Mouse (Mus musculus) left cerebral cortex, postnatal 25 days (tissue): ENCODE measurements around the gene Cbln3. TPM values are rescaled to one million over a fixed set of nuclear protein-coding genes. Genes with fewer than 3 reads are reported as not detected.

Experiments used
- DNase-seq, 2 experiments: peaks; one replicate each; pipeline ENCODE4 v3.0.0; 2022; ENCODE audit warnings: low spot score in 2 of 2, mixed read lengths in 1 of 2
- intact Hi-C: fragments of 180-260 bp; cut with DNase I; formaldehyde crosslinking; loops from one replicate; pipeline ENCODE4 v1.15.1; 2025
- total RNA-seq, 2 experiments: library from RNA; stranded (reverse); gene quantifications; 2 replicates each; pipeline ENCODE4 v1.2.3; 2021

Cbln3 gene
- total RNA-seq, 2 experiments from 2014 or later: 0.14 to 0.25 TPM

DNA sequence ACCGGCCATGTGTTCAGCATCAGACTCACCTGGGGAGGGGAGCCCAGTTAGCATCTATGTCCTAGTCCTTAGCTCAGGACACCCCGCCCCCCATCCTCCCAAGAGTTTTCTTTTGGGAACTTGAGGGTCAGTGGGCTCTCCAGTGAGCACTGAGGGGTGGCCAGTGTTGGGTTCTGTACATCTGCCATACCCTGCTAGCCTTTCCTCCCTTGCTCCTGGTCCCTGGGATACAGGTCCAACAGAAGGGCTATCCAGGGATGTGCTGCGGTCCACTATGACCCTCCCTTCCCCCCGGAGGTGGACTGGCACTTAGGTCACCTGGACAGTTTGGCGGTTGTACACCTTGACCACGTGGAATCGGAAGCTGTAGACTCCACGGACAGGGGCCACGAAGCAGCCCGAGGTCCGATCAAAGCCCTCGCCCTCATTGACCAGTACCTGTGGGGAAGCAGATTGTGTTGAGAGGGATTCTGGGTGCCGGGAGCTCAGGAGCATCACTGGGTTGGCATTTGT, 987 bp downstream of the Cbln3 start:
- intact Hi-C loops: no loop called here
- no peak for DNase-seq

DNA sequence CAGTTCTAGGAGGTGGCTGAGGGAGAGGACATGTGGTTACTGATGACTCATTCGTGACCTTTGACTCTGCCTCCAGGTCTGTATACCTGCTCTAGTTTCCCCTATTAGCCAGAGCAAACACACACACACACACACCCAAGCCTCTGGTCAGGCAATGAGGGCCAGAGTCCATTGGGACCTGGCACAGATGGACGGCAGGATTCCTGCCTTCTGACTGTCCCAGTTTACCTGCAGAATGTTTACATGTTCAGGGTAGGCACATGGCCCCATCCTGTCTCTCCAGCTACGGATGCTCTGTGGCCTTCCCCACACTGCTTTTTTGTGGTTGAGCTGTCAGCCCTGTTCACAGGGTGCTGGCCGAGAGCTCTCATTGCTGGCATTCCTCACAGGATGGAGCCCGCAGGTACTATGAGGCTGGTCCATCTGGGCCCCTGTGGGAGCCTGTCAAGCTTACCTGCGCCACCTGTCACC, 2.0 kb downstream of the Cbln3 start:
- intact Hi-C loops: no loop called here
- DNase-seq: no peak

DNA sequence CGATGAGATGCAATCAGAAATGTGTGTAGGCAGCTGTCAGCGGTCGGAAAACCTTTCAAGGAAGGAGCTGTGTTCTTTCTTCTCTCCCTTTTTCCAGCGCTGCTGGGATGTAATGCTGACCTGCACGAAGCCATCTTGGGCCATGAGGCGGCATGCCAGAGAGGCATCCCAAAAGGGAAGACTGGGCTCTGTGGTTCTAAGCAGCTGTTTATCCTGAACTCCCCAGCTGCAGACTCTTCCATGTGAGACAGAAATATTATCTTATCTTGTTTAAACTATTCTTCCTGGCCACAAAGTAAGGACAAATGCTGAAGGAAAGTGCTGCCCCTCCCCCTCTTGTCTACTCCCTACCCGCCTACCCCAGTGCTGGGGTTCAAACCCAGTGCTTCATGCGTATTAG, 3.2 kb downstream of the Cbln3 start:
- no peak for DNase-seq
- intact Hi-C loops: no loop called here

DNA sequence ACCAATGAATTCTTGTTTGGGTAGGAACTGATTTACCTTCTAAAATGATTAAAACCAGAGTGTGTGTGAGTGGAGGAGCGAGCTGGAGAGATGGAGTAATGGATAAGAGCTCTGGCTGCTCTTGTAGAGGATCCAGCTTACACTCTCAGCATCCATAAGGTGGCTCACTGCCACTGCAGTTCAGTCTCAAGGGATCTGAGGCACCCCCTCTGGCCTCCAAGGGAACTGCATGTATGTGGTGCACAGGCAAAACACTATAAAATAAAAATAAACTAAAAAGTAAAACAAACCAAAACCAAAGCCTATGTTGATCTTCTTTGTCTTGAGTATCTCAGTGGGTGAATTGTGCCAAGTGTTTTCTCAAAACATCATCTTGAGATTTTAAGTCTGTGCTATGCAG, 4.6 kb downstream of the Cbln3 start:
- DNase-seq: peak; percentile 70 to 88
- intact Hi-C loops: no loop called here

DNA sequence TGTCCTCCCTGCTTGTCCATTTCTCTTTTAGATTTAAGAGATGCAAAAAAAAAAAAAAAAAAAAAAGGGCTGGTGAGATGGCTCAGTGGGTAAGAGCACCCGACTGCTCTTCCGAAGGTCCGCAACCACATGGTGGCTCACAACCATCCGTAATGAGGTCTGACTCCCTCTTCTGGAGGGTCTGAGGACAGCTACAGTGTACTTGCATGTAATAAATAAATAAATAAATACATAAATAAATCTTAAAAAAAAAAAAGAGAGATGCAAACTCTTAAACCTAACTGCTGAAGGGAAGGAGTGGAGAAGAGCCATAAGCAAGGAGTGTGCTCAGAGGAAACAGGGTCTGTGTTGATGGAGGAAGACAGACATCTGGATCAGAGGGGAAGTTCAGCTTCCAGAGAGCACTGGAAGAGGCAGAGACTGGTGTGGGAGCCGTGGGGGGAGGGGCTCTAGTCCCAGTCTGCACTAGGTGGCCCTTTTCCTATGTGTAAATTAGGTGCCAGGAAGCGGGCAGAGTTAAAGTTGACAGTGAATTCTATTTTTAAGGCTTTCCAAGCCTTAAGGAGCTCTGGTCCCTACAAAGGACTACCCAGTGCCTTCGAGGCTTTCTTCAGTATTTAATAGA, 5.8 kb downstream of the Cbln3 start:
- intact Hi-C loops: no loop called here
- DNase-seq: no peak

DNA sequence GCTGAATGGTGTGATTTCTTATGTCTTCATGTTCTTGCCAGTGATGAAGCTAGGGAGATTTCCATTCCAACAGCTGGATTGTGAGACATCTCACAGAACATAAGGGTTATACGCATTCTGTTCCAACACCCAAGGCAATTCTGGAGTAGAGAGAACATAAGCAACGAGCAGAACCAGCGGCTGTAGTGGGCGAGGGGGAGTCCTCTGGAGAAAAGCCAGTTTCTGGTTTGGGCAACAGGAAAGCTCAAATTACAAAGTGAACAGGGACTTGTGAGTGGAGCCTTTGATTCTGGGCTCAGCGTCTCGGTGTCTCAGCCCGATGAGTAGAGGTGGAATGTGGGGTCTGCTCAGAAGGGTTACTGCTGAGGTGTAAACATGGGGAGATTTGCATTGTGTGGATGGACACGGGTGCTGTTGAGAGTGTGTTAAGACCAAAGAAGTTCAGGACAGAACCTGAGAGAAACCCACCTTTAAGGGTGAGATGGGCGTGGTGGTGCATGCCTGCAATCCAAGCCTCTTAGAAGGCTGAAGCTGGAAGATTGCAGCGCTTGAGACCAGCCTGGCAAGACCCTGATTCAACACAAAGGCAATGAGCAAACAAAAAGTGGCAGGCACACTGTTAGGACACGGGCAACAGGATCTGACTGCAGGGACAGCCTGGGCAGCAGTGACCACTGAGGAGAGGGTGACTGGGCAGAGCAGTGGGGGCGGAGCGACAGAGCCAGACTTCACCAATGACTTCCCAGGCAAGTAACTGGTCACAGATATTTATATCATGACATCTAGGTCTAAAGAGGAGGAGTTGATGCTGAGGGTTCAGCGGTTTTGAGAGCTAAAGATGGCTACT, 6.5 kb downstream of the Cbln3 start:
- DNase-seq: peak in 1 of 2 experiments; percentile 48
- intact Hi-C loops: no loop called here

DNA sequence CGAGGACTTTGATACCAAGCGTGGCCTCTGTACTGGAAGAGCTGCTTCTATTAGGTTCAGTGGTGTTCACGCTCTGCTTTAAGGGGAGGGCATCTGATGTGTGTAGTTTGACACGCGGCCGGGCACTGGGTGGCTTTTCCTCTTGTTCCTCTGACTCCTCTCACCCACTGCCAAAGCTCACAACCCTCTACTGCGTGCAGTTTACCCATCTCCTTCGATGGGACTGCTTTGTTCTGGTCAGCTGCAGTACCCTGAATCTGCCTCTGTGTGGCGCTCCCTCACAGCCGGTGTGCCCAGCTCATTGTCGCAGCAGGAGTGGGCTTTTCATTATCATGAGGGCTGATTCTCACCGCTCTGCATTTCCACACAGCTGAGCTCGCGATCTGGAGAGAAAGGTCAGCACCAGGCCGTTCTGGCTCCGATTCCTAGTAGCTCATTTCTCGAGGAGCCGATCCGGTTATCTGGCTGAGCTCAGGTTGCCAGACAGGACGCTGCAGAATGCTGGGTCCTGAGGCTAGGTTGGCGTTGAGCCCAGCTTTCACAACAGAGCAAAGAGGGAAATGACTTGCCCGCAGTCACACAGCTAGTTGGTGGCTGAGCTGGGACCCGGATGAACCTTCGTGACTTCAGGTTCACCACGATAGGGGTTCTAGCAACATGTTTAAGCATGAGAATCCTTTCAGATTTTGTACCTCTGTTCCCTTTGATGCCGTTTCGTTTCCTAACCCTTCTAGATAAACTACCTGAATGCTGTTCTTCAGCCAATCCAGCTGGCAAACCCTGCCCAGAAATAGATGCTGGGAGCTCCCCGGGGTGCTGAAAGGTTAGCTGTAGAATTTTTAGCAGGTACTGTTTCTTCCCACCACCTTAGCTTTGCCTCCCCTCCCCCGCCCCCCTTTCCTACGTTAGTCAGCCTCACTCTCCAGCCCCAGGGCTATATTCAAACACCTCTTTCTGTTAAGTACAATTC, 10.2 kb downstream of the Cbln3 start:
- peak; percentile 67 to 72 for DNase-seq
- intact Hi-C loops: loop anchor here (1.0 kb wide), 1 partner anchor 44 kb away; no protein-coding TSS in a partner anchor

DNA sequence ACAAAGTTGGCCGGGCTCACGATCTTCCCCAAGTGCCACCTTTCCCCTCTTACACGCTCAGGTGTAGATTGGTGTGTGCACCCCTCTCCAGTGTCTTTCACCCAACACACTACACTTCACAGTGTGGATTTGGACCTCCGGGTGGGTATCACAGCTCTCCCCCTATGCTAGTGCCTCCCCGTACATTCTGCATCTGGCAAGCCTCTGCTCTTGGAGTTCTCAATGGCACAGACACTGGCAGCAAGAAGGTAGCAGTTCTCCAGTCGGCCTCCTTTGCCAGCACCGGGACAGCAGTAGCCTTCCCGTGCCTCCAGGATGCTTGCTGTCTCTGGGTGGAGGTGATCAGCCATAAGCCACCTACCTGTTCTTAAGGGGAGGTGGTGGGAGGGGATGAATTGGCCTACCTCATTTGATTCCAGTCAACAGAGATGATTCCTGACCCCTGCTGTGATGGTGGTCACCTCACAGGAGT, 10.9 kb downstream of the Cbln3 start:
- intact Hi-C loops: no loop called here
- no peak for DNase-seq

DNA sequence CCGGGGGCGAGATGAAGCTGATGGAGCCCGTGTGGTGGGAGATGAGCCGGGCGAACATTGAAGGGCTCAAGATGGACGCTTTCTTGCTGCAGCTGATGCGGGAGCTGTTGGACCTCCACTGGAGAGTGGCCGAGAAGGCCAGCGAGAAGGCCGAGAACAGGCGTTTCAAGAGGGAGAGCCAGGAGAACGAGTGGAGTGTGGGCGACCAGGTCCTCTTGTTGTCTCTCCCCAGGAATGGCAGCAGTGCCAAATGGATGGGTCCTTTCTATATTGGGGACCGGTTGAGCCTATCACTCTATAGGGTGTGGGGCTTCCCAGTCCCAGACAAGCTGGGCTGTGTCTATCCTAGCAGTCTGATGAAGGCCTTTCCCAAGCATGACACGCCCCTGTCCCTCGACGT, 11.6 kb downstream of the Cbln3 start:
- DNase-seq: no peak
- intact Hi-C loops: no loop called here

DNA sequence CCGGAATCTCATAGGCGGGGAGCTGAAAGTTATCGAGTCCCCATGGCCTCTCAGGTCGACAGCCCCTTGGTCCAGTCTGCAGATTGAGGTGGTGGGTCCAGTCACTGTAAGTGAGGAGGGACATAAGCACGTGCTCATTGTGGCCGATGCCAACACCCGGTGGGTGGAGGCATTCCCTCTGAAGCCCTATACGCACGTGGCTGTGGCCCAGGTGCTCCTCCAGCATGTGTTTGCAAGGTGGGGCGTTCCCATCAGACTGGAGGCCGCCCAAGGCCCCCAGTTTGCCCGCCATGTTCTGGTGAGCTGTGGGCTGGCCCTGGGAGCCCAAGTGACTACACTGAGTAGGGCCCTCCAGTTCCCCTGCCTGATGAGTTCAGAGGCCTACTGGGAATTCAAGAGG, 12.2 kb downstream of the Cbln3 start:
- no peak for DNase-seq
- intact Hi-C loops: no loop called here

DNA sequence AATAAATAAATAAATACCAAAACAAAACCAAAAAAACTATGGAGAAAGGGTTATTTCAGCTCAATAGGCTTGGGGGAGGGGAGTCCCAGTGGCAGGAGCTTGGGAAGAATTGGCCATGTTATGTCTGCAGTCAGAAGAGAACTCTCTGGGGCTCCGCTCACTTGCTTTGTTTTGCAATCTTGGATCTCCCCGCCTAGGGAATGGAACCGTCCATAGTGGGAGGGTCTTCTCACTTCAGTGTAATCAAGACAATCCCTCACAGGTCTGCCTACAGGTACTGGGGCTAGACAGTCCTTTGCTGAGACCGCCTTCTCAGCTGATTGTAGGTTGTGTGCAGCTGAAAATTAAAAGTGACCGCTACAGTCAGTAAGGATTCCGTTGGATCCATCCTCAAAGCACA, 14.7 kb downstream of the Cbln3 start:
- intact Hi-C loops: no loop called here
- DNase-seq: no peak

DNA sequence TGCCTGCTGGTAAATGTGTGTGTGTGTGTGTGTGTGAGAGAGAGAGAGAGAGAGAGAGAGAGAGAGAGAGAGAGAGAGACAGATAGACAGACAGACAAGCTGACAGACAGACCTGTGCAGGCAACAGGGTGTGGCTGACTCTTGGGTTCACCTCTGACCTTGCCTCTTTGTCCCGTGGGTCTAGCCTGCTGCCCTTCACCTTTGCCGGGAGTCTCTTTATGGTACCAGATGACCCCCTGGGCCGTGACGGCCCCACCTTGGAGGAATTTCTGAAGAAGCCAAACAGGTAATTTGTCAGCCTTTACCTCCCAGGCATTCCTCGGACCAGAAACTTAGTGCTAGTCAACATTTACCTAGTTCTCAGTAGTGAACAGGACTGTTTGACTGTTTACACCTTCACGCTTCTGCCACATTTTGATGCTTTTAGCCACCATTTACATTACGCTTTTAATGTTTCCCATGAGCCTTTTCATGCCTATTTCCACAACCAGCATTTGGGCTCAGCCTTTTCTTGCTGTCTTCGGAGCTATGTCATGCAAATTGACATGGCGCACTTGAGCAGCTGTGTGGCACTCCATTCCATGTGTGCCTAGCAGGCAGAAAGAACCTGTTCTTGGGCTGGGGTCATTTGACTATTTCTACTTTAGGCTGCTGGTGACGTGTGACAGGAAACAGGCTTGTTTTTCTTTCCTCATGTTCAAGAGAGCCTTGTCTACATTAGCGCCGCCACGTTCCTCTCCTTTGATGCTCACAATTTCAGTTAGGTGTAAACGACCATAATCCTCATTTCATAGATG, 15.8 kb downstream of the Cbln3 start:
- intact Hi-C loops: no loop called here

DNA sequence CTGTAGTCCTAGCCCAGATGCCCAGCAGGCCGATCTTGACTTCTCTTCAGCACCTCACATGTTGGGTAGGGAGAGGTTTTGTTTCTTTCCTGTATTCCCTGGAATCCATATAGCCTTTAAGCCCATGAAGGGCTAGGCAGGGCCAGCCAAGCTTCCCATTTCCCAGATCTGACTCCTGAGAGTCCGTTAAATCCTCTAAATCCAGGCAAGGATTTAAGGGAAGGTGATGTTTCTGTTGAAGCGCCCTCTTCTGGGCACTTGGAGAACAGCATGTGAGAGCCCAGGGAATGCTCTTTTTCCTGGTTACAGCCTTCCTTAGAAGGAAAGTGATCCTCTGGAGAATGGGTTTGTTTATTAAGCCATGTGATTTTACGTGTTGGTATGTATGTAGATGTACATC, 17.2 kb downstream of the Cbln3 start:
- intact Hi-C loops: no loop called here
- peak; percentile 53 to 60 for DNase-seq

More for the DNA sequence above, 15.8 kb downstream of the Cbln3 start:
- no peak for DNase-seq

DNA sequence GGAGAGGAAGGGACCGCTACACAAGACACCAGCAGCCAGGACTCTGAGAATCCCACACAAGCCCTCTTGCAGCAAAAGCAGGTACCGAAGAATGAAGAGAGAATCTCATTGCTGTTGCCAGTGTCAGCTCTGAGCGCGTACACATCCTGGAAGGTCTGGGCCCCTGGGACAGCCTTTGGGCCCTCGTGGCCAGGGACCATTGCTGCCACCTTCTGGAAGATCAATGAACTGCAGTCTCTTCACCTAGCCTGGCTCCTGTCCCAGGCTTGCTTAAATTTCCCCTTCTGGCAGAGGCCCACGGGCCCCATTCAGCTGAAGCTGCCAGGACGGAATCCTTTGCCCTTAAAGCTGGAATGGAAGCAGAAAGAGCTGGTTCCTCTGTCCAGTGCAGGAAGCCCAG, 20.4 kb downstream of the Cbln3 start:
- DNase-seq: peak; percentile 54 to 66
- intact Hi-C loops: loop anchor here (2.0 kb wide), 2 partner anchors 41 to 83 kb away; partner anchors contain the start of gene Nfatc4

DNA sequence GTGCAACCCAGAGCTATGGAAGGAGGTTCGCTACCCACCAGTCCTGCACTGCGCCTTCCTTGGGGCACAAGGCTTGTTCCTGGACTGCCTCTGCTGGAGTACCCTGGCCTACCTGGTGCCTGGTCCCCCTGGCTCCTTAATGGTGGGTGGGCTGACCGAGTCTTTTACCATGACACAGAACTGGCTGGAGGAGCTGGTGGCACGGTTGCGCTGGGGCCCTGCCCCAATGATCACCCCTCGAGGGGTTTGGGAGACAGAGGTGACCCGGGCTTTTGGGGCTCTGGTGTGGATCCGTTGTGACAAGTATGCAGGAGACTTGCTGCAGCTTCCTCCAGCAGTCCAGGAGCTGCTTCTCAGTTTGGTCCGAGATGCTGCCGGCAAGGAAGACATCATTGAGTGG, 21.2 kb downstream of the Cbln3 start:
- no peak for DNase-seq
- intact Hi-C loops: loop anchor here (2.0 kb wide), 1 partner anchor 40 kb away; the partner anchor contains the start of gene Nfatc4

DNA sequence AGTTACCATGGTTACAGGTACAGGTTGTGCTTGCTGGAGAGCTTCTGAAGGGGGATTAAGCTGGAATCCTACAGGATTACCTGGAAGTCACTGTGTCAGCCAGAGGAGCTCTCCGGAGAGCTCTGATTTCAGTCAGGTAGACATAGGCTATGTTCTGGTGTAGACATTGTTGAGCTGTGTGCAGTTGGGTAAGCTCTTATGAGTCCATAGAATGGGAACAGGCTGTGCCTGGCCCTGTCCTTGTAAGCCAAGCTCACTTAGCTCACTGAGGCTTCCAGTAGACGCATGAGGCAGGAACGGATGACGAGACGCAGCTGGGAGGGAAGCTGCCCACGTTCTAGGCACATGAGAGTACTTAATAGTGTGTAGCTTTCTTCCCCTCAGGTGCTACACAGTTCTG, 22.0 kb downstream of the Cbln3 start:
- intact Hi-C loops: loop anchor here (2.0 kb wide), 1 partner anchor 39 kb away; the partner anchor contains the start of gene Nfatc4

DNA sequence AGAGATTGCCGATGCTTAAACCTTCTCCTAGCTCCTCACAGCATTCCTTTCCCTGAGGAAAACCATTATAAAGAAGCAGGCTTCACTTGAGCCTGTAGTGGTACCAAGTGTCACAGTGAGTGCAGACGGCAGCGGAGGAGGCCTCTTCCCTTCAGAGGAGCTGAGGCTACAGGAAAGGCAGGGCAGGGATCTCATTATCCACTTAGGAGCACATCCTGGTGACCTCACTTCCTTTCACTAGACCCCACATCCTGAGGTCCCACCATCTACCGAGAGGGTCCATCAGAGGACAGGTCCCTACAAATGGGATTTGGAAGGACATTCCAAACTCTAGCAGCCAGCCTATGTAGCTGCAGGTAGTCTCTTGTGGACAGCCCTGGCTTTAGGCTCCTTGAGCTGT, 26.6 kb downstream of the Cbln3 start:
- no peak for DNase-seq
- intact Hi-C loops: no loop called here

More for the DNA sequence above, 22.0 kb downstream of the Cbln3 start:
- DNase-seq: no peak

DNA sequence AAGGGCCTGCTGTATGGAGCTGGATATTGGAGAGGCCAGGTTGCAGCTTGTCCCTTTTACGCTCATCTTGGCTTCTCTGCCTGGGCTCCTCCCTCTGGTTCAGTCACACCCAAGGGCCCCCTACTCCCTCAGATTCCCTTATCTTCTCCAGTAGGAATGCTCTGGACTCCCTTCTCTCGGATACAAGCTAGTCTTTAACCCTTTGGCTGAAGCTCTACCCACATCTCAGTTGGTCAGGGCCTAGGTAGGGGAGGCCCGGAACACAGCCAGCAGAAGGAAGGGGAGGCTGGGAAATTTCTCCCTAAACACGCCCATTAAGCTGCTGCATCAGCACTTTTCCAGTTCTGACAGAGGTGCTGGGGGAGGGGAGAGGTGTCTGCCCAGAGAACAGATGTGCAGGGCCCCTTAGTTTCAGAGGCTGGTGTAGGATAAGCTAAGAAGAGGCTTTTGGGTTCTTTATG, 29.1 kb downstream of the Cbln3 start:
- DNase-seq: no peak
- intact Hi-C loops: no loop called here
